Mouse (Mus musculus) thymus, postnatal 4 days (tissue): ENCODE data around the gene Nphp3.
A peak's percentile ranks its signal among the peaks of the same experiment; 100 is the strongest.

Experiments used
- DNase-seq: peaks from one replicate; pipeline ENCODE4 v3.0.0; 2021

Nphp3 gene

DNA sequence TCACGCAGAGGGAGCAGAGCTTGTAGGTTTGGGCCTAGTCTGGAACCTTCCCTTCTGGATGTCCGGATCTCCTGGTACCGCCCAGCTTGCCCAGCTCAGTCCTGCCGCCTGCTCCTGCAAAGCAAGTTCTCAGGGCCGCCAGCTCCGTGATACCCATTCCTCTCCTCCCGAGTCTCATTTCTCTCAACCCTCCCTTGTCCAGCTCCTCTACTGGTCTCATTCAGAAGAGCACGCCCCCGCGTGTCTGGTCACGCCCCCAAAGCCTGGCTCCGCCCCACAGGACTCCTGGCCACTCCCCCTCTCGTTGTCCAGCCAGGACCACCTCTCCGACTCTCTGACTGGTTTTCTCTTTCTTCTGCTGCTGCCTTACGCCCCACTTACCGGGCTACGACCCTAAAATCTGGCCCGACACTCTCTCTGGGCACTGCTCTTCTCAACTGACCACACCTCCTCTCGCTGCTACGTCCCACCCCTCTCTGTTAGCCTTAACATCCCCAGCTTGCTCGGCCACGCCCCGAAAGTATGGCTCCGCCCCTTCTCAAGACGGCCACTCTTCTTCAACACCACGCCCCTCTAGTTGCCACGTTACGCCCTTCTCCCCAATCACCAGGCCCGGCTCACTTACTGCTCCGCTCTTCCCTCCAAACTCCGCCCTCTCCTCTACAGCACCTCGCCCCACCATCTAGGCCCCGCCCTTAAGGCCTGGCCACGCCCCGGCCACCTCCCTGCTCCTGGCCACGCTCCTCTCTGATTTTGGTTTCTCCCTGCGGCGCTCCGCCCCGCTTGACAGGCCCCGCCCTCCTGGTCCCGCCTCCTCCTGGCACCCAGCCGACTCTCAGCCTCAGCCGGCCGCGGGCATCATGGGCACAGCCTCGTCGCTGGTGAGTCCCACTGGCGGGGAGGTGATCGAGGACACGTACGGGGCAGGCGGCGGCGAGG lies at the start of gene Nphp3:
TSS of gene Nphp3 (plus strand) at position 624 of the 939 bp plus-strand sequence.
- DNase-seq, result peak; percentile 99

DNA sequence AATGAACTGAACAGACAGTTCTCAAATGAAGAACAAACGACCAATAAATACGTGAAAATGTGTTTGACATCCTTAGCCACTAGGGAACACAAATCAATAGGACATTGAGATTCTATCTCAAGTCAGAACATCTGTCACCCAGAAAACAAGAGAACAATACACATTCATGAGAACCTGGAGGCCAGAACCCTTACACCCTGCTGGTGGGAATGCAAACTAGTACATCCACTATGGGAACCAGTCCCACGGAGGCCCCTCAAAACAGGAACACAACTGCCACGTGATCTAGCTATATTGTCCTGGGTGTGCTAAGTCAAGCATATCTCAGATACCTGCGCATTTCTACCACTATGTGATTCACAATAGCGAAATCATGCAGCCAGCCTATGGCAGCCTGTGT lies 43.6 kb upstream of the Nphp3 start:
- no peak for DNase-seq

DNA sequence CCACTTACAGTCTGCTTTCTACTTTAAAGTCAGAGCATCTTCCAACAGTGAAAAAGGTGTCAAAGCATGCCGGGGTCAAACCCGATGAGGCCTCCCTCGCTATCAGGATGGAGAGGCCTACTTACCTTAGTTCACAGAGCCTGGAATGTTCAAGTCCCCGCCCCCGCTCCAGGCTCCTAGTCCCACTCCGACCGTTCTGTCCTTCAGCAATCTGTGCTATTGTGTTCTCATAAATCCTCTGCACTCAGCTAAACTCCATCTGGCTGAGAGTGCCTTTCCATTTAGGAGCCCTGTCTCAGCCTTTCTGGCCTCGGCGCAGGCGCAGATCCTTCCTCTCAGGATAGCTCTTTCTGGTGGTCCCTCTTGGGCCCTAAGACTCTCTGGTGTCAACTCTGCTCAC lies 42.4 kb upstream of the Nphp3 start:
- no peak for DNase-seq

DNA sequence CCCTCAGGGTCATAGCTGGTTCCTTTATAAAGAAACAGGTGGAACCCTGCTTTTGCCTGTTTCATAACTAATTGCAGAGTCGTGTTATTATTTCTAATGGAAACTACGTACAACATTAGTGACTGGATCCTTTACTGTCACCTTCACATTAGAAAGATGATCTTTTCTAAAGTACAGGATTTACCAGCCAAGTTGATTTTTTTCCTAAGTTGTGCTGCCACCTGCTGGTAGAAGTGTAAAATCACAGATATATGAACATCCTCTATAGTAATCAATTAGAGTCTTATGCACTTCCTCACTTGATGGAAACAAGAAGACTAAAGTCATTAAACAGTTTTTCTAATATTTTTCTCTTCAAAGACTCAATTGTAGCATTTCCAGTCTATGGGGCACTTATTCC lies 5.8 kb upstream of the Nphp3 start:
- peak; percentile 53 for DNase-seq

DNA sequence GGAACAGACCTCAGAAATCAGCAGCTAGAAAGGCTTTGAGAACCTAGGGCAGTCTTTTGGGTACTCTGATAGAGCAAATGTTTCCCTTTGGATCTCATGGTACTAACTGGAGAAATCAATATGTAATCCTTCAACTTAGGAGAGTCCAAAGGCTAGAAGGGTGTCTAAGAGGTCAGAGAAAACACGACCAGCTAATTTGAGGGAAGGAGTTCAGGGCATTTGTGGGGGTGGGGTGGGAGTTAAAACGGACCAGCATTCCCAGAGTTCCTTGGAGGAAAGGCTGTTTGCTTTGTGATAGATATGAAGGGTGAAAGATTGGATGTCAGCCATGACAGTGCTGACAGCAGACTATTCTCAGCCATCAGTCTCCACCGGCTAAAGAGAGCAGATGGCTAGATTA lies 1.7 kb upstream of the Nphp3 start:
- no peak for DNase-seq

DNA sequence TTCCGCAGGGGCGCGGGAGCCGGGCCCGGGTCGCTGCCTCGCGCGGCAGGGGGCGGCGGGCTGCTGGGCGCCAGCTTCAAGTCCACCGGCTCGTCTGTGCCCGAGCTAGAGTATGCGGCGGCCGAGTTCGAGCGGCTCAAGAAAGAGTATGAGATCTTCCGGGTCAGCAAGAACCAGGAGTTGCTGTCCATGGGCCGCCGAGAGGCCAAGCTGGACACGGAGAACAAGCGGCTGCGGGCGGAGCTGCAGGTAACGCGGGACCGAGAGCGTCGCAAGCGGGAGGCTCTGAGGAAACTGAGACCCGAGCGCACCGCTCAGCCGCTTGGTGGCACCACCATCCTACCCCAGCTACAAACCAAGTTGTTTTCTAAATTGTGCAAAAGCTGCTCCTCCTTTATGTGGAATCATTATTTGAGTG lies 578 bp downstream of the Nphp3 start:
- DNase-seq, result peak; percentile 84

DNA sequence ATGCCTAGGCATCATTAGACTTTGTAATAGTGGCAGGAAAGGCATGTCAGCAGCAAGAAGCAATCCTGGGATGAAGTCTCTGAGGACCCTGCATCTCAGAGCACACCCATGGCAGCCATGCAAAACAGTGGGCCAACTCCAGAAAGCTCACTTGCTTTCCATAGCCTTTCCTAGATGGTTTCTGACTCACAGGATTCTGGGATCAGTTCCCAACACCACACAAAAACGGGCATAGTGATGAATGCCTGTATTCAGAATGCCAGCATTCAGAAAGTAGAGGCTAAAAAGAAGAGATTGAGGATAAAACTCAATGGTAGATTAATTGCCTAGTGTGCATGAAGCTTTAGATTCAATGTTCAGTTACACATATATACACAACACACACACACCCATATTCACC lies 12.2 kb downstream of the Nphp3 start:
- no peak for DNase-seq

DNA sequence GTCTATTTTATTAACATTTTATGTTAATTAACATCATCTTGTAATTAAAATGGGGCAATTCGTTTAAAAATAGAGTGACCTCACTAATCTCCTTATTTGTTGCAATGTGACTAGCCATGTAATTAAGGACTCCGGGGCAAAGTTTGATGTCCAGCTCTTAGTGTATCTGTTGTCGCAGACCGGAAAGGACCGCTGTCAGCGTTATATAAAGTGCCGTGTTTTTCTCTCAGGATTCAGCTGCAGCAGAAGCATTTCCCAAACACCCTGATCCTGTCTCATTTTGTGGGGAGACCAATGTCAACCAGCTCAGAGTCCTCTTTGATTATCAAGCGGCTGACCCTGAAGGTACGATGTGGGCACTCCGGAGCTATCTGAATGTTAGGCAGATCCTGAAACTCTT lies 18.7 kb downstream of the Nphp3 start:
- DNase-seq, result no peak

DNA sequence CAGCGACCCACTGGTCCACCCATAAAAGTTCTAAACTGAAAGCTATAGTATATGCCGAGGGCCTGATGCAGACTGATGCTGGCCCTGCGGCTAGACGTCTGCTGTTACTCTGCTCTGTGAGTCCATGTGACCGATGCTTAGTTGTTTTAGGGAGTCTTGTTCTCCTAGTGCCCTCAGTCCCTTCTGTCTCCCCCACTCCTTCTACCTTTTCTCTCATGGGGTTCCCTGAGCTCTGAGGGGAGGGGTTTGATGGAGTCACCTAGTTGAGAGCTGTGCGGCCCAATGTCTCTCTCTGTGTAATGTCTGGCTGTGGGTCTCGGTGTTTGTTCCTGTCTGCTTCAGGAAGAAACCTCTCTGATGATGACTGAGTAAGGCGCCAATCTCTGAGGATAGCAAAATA lies 24.8 kb downstream of the Nphp3 start:
- no peak for DNase-seq

DNA sequence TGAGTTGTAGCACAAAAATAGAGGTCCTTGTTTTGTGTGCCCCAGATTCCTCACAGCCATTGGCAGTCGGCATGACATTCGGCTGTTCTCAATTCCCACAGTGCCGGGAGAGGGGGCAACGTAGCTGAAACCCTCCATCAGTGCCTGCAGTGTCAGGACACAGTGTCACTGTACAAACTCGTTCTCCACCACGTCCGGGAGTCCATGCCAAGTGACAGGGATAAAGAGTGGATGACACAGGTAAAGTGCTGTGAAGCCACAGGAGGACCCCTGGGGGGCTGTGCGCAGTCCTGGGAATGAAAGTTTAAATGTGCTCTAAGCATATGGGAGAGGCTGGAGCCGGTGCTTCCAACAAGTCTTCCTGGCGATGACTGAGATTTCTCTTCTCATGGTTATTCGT lies 27.5 kb downstream of the Nphp3 start:
- DNase-seq, result no peak

DNA sequence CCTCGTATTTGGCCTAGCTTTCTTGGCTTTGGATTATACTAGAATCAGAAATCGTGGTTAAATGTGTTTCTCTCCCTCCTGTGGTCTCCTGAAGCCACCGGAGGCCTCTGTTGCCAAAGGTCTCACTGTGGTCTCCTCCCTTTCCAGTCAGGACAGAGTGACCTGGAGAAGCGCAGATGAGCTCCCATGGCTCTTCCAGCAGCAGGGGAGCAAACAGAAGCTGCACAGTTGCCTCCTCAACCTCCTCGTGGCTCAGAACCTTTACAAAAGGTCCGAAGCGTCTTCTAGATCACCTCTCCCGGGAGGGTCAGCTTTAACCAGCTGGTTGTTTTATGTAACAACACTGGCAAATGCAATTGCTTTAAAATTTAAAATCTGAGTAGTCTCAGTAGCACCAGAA lies 31.9 kb downstream of the Nphp3 start:
- DNase-seq, result no peak

DNA sequence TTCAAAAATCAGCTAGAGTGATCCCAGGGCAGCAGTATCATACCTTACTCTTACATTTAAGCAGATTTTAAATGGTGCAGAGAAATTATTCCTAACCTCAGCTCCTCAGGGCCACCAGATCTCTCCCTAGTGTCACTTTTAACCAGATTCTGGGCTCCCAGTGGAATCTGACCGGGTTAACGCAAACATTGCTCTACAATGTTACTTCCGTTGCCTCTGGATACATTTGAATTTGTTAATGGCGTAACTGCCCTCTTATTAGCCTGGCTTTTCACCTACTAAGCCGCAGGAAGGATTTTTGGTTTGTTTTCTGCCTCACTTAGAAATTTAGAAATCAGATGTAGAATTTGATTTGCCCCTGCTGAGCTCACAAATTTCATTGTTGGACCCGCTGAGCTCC lies 32.4 kb downstream of the Nphp3 start:
- DNase-seq, result no peak

DNA sequence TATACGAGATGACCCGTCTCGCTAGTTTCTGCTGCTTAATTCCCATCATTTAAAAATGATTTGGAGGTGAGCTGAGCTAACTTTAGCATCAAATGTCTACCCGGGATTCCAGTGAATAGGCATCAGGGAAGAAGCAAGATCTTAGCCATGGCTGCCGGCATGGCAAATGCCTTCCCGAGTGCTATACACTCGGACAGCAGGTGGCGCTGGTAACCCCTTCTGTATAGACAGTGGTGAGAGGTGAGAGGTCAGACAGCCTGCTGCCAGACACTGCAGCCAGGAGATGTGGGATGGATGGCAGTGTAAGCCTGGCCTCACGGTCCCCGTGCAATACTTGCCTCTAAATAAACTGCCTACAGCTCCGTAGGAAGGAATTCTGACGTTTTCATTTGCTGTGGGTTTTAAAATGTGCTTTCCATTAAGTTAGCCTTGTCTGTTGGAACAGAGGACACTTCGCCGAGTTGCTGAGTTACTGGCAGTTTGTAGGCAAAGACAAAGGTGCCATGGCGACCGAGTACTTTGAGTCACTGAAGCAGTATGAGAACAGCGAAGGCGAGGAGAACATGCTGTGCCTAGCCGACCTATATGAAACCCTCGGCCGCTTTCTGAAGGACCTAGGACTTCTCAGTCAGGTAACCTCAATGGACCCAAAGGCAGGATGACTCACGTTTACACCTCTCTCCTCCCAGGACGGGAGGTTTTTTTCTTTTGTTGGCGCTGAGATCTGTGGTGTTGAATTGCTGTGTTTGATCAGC lies 33.1 kb downstream of the Nphp3 start:
- DNase-seq, result peak; percentile 87

DNA sequence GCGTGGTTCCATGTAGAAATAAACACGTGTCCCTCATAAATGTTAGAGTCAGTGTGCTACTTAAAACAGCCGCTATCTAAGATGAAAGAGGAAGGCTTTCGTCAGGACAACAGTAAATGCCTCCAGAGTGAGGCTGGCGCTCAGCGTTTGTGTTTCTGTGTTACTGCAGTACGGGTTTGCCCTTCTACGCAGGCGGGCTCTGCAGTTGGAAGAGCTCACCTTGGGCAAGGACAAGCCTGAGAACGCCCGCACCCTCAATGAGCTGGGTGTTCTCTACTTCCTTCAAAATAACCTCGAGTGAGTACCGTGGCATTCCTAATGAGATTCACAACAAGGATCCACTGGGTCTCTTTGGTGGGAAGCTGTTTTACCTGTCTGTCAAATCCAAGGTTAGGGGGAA lies 35.9 kb downstream of the Nphp3 start:
- DNase-seq, result no peak

DNA sequence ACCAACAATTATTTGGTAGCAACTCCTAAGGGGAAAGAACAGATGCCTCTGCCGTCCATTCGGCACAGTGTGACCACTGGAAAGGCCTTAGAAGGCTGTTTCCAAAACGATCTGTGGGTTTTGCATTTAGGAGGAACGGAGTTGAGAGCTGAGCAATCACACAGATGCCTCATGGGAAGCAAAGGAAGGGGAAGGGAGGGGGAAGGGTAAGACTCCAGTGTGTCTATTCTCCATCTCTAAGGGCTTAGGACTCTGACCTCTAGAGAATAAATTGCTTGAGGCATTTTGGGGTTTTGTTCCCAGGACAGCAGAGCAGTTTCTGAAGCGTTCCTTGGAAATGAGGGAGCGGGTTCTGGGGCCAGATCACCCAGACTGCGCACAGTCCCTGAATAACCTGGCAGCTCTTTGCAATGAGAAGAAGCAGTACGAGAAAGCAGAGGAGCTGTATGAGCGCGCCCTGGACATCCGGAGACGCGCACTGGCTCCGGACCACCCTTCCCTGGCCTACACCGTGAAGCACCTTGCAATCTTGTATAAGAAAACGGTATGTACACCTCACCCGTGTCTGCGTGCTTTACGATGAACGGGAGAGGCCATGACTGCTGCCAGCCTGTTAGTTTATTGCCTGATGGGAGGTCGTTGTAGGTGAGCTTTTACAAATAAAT lies 36.8 kb downstream of the Nphp3 start:
- DNase-seq, result no peak

DNA sequence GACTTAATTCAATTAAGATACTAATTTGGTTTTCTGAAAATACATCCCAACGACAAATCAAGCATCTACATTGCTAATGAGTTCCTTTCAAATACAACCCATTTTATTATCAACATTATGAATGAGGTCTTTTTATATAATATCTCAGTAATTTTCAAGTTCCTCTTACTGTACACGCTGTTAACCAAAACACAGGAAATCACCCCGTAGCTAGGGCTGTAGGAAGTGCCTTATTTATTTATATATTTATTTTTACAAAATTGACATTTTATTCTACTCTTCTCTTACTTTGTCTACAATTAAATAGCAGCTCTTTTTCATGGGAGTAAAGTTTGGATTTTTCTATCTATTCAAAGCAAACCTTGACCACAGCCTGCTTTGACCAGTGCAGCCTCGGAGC lies 37.4 kb downstream of the Nphp3 start:
- DNase-seq, result no peak

DNA sequence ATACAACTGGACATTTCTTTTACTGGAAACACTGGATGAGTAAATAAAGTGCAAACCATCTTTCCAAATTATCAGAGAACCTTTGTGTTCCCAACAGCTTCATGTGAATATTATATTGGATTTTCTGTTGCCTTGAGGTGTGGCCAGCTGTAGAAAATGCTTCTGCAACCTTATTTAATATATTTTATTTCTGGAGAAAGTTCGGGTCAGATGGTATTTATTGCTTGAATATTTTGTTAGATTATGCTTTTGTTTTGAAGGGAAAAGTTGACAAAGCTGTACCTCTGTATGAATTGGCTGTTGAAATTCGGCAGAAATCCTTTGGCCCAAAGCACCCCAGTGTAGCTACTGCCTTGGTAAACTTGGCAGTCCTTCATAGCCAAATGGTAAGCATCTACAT lies 38.0 kb downstream of the Nphp3 start, which contains the start of gene Gm28305:
TSS of gene Gm28305 (plus strand) at position 301 of the 400 bp plus-strand sequence.
- no peak for DNase-seq

DNA sequence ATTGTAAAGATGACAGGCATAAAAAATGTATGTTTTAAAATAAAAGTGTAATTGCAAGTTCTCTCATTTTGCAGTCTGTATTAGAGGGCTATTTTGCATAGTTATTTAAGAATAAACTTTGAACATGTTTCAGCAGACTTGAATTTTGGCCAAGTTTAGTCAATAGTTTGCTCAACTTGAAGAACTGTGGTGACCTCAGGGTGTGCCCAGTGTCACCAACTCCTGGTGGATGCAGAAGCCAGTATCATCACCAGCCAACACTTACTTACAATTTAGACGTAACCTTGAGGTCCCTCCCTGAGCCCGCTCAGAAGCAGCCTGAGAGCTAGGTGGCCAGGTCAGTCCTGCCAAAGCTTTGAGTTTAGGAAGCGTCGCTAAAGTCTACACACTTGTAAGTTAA lies 41.3 kb downstream of the Nphp3 start:
- no peak for DNase-seq

DNA sequence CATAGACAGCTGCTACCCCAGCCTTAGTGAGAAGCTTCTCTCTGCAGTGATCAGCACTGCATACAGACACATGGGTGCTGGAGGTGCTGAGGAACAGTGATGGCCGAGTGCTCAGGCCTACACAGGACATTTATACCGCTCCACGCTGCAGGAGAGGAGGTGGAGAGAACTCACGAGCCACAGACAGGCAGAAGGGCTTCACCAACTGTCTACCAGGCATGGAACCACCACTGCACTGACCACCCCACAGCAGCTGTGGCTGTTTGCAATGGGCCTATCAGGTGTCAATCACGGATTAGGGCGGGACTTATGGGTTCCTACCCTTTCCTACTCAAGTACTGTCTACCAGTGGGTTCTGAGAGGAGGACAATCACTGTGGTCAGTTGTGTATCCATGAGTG lies 48.7 kb downstream of the Nphp3 start:
- DNase-seq, result no peak

DNA sequence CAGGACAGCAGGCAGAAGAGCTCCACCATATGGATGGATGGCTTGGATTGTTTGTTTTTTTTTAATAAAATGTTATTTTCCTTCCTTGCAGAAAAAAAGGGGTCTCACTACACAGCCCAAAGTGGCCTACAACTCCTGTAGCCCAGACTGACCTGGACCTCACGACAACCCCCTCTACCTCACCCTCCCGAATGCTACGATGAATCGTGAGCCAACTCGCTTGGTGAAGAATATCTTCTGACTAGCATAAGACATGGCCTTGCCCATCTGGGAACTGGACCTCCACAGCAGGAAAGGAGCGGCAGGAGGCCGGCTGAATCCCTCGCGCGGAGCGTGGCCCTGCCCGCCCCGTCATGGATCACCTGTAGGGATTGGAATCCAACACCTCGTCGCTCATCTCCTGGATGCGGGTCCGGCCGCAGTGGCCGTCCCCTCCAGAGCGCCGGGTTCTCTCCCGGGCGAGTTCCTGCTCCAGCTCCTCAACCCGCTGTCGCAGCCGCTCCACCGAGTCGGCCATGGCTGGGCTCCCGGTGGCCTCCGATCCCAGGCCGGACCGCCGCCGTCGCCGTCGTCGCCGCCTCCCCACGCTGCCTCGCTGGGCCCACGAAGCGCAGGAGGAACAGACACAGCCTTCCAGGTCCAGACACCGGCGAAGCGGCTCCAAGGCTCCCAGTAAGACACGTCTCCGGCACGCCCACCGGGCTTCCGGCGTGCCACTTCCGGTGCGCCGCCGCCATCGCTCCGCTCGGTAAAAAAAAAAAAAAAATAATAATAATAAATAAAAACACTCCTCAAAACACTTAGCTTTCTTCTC lies 60.3 kb downstream of the Nphp3 start, which contains the start of gene Uba5:
TSS of gene Uba5 (minus strand) at position 705 of the 814 bp plus-strand sequence.
- peak; percentile 83 for DNase-seq

DNA sequence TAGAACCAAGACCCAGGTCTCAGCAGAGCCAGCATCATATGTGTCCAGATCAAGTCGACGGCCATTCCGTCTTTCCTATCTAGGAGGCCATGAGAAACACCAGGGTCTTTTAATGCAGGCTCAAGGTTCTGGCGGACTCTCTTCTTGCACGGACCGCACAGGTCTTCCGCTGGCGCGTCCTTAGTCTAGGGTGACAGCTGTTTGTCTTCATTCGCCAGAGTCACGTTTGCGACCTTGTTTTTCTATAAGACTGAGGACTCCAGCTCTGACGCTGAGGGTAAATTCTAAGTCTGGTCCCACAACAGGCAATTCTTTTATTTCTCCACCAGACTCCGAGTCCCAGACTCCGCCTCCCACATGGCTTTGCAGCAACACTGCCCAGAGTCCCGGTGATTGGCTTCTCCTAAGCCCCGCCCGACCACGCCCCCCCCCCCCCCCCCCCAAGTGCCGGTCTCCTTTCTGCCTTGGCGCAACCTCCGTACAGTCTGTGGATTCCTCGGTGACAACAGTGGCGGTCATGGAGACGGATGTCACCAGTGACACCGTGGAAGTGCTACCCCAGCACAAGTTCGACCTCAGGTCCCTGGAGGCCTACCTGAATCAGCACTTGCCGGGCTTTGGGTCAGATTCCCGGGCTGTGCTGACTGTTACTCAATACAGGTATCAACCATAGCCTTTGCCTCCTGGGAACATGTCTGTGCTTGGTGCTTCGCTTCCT lies 61.1 kb downstream of the Nphp3 start, which contains the start of gene Acad11:
TSS of gene Acad11 (plus strand) at position 134 of the 718 bp plus-strand sequence.
- peak; percentile 86 for DNase-seq

DNA sequence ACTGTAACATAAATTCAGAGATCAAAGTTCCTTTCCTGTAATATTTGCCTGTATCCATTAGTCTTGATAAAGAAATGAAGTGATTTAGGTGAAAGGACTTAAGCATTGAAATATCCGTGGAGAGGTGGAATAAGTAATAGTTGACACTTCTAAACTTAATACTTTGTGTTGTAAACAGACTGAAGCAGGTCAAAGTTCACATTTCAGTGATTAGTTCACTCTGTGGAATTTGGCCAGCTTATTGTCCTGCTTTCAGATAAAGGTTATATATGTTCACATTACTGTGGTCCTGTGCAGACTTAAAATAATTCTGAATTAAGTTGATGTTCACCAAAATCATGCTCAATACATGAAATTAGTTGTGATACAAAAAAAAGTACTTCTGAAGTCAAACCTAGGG lies 62.2 kb downstream of the Nphp3 start:
- DNase-seq, result no peak
